Mouse (Mus musculus) cerebellum, postnatal 25 days (tissue): ENCODE measurements around the gene Sgcg.

Source experiments
- DNase-seq, 2 experiments: peaks; one replicate each; pipeline ENCODE4 v3.0.0; 2021; ENCODE audit warnings: mixed read lengths in 2 of 2

Gene Sgcg

DNA sequence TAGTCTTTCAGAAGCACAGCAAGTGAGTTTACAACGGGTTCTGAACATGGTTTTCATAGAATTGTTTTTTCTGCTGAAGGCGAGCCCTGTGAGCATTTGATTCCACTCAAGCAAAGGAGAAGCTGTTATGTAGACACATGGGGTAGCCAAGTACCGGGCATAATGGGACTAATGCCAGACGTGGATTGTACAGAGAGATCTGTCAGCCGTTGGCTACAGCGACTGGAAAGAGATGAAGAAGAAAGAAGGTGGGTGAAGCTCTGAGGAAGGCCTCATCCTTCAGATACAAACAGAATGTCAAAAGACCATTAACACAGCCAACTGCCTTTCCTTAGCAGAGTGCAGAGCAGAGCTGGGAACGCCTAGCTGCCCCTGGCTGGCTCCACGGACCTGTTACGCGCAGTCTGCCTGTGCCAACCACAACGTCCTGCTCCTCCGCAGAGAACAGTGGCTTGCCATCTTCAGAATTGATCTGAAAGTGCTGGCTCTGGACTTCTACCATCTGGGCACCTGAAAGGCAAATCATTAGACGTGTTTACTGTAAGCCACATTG, 26.2 kb downstream of the Sgcg start:
- DNase-seq = peak; percentile 61 to 75

DNA sequence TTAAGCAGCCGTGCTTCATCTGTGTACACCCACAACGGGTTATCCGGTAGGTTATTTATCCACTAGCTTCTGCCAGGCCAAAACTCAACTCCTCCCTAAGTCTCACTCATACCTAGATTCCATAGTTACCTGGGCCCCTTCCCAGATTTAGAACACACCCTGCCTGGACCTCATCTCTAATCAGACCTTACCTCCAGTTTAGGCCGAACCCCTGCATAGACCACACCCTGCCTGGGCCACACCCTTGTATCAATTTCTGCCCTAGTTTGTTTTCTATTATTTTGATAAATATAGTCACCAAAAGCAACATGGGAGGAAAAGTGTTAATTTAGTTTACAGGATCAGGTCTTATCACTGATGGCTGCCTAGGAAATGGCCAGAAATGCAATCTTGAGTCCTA, 28.1 kb downstream of the Sgcg start:
- no peak for DNase-seq

DNA sequence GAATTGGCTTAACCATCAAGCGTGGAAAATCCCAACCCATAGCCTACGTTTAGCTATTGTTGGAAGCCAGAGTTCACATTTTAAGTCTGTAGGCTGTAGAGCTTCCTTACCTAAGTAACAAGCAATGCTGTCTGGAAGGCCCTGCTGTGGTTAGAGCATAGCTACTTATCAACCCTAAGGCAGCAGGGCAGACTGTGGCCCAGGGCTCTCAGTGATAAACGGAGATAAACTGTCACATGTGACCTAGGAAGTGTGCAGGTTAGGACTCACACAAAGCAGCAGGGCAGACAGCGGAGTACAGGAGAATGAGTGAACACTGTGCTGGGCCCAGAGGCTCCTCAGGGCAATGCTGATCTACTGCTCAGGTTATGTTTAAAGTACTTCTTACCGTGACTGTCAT, 28.5 kb downstream of the Sgcg start:
- no peak for DNase-seq

DNA sequence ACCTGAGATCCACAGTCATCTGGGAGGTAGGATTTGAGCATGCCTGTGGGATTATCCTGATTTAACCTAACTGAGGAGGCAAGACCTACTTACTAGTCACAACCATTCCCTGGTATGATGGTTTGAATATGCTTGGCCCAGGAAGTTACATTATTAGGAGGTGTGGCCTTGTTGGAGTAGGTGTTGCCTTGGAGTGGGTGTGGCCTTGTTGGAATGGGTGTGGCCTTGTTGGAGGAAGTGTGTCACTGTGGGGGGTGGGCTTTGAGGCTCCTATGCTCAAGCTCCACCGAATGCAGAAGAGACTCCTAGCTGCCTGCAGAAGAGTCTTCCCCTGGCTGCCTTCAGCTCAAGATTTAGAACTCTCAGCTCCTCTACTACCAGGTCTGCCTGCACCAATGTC, 32.1 kb downstream of the Sgcg start:
- no peak for DNase-seq

DNA sequence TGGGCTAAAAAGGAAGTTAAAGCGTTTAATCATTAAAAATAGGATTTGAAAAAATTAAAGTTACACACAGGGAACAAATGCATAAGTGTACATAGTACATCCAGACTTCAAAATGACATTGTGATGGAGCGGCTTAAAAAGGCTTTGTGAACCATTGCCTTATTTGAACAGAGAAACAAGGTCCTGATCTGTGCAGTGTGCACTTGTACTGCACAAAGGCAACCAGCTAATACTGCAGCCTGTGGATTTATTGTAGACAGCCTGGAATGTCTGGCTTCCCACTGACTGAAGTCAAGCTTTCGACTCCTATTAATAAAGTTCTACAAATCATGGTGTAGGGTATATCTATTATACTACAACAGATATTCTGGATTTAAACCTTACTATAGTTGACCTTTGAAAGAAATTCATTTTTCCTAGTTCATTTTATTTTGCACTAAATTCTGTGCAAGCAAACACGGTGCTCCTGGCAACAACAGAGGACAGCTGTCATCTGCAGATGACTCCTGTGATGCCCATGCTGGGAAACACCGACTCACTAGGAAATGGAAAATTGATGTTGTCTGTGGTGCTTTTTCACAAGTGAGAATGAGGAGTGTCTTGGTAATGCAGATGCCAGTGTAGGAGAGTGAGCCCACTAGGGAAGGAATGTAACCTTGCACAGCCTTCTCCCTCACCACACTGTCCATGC, 33.8 kb downstream of the Sgcg start:
- no peak for DNase-seq

DNA sequence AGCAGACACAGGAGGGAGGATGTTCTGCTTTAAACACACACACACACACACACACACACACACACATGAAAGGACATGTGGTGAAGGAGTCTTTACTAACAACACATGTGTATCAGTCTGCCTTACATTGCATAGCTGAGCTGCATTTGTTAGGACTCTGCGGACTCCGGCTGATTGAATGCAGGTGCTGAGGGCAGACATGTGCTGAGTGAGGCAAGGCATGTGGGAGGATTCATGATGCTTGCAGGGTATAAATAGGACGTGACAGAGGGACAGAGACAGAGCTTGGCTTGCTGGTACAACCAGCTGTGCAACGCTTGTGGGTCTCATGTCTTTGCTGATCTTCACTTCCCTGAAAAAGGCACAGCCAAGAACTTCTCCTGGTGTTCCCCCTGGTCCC, 34.5 kb downstream of the Sgcg start:
- no peak for DNase-seq

DNA sequence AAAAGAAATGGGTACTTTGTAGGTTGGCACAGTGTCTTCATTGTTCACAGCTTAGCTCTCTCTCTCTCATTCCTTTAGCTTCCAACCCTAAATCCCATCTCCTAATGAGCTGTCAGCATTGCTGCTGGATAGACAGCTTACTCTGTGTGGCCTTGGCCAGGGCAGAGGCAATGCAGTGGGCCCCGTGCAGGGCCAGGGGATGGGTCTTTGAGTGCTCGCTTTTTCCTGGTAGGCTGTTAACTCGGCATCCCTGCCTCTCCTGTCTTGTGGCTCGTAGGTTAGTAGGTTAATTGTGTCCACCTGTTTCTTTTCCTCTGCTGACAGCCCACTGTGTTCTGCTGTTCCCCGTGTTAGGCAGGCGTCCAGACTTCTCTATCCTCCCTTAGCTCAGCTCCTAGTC, 35.8 kb downstream of the Sgcg start:
- peak; percentile 26 to 47 for DNase-seq

DNA sequence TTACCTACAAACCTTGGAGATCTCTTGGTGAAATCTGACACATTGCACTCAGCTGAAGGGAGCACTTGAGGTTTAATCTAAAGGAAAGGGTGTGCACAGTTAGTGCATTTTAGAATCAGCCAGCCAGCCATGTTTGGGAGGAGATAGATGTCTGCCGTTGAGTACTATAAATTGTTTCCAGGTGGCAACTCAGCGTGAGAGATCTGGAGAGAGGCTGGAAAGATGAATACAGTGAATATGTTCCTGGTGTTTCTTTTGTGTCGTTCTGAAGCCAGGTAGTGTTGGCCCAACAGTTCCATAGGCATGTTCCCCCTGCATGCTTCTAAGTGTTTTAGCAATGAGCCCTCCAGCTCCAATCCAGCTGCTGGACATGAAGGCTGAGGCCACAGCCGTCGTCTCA, 37.1 kb downstream of the Sgcg start:
- peak; percentile 50 to 69 for DNase-seq

DNA sequence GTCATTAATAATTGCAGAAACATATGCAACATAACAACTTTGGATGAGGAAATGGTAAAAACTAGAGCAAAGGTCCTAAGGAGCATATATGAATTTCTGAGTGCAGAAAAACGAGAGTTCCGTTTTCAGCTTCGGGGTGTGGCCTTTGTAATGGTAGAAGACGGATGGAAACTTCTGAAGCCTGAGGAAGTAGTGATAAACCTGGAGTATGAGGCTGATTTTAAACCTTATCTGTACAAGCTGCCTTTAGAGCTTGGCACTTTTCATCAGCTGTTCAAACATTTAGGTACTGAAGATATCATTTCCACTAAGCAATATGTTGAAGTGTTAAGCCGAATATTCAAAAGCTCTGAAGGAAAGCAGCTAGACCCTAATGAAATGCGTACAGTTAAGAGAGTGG, 46.5 kb downstream of the Sgcg start:
- no peak for DNase-seq

DNA sequence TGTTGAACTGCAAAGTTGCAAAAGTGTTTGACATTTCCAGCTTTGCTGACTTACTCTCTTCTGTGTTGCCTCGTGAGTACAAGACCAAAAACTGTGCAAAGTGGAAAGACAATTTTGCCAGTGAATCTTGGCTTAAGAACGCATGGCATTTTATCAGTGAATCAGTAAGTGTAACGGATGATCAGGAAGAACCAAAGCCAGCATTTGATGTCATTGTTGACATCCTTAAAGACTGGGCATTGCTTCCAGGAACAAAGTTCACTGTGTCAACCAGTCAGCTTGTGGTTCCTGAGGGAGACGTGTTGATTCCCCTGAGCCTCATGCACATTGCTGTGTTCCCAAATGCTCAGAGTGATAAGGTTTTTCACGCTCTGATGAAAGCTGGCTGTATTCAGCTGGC, 48.2 kb downstream of the Sgcg start:
- no peak for DNase-seq

DNA sequence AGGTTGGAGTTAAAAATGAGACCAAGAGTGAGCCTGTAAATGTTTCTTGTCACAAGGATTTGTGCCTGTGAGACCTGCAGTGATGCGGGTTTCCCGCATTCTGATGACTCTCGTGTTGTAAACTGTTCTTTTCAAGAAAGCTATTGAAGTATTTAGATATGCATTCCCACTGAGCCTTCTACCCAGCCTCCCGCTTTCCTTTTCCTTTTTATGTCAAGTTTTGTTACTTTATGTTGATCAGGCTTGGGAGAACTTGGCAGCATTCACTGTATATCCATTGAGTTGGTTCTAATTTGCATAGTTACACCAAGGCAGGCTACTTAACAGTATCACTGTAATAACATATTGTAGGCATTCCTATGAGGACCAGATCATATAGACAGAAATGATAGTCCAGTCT, 63.9 kb downstream of the Sgcg start:
- DNase-seq = no peak

DNA sequence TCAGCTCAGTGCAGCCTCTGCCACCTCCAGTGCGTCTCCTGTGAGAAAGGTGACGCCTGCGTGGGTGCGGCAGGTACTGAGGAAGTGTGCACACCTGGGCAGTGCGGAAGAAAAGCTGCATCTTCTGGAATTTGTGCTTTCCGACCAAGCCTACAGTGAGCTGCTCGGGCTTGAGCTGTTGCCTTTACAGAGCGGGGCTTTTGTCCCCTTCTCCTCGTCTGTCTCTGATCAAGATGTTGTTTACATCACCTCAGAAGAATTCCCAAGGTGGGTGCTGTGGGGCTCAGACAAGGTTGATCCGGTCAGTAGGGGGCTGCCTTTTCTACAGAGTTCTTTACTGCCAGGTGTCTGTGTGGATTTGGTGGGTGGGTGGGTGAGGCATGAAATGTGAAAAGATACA, 66.0 kb downstream of the Sgcg start:
- DNase-seq = no peak

DNA sequence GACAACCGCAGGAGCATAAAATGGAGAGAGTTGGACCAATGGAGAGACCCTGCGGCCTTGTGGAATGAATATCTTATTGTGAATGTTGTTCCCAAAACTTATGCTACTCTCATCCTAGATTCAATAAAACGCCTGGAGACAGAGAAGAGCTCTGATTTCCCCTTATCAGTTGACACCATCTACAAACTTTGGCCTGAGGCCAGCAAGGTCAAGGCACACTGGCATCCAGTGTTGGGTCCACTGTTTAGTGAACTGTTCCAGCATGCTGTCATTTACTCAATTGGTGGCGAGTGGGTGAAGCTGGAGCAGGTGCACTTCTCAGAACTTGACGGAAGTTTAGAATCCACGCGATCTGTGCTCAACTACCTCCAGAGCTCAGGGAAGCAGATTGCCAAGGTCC, 66.4 kb downstream of the Sgcg start:
- DNase-seq = no peak

DNA sequence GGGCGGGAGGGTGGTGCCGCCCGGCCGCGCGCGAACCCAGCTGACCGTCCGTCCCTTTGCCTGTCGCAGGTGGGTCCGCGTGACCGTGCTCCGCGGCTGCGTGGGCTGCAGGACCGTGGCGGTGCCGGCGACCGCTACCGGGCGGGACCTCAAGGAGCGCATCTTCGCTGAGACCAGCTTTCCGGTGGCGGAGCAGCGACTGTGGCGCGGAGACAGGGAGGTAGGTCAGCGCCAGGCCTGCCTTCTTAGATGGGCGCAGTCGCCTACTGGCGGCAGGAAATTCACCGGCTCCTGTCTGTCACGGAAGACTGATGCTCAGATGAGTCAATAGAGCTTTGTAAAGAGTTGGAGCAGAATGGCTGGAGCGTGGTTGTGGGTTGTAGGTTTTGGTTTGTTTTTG, 85.1 kb downstream of the Sgcg start:
- DNase-seq = peak in 1 of 2 experiments; percentile 84

DNA sequence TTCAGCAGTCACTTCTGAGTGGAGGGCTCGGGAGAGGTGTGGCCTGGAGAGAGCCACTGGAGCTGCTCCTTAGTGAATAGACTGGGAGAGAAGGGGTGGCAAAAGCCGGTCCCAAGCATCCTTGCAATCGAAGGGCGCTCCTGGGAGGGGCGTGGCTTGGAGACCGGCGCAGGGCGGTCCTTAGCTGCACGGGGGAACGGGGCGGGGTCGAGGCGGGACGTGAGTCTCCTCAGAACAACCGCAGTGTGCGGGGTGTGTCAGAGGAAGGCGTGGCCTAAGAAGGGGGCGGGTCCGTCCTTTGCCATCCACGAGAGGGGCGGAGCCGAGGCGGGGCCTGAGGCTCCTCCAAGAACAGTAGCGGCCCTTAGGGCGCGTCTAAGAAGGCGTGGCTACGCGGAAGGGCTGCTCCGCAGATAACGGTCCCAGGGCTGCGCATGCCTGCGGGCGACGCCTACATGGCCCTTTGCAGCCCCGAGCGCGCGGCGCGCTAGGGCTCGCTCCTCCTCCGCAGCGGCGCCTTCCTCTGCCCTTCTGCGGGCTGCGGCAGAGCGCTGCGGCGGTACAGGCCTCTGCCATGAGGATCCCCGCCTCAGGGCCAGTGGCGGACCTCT, 85.6 kb downstream of the Sgcg start:
- peak; percentile 99 to 100 for DNase-seq

DNA sequence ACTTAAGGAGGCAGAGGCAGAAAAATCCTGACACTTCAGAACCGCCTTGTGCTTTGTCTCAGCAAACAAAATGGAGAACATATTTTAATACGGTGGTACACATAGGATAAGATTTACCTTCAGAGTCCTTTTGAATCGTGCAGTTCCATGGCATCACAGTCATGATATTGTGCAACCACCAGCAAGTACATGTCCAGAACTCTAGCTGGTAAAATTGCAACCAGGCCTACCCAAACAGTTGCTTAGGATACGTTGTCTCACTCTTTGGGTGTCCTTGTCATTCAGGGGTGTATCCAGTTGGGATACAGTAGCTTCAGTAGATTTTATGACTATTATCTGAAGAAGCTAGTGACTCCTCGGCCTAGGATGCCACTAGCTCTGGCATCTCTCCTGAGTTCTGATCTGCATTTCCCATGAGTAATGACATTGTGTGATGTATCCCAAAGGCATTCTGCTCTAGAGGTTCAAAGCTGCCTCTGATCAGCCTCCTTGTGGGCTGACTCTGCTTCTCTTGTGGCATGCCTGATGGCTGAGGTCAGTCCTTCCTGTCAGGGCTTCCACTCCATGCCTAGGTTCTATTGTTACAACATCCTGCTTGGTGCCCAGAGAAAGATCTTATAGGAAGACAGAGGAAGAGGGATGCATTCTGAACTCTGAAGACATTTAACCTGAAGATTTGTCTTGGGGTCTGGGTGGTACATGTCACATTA, 86.9 kb downstream of the Sgcg start:
- DNase-seq = no peak
